Mouse (Mus musculus) lung, postnatal 14 days (tissue): ENCODE data around the gene Prdx5.
"Not testable (repeated sequence)": the region's sequence is repeated elsewhere in the genome, so short reads cannot be mapped to it uniquely, and the experiment has no call there.

Experiments
- DNase-seq: peaks from one replicate; pipeline ENCODE4 v3.0.0; 2021

Gene Prdx5

GRCm38 (mm10) chr19:6915276-6915675, 5.4 kb upstream of the Prdx5 start:
- DNase-seq = no peak

DNA sequence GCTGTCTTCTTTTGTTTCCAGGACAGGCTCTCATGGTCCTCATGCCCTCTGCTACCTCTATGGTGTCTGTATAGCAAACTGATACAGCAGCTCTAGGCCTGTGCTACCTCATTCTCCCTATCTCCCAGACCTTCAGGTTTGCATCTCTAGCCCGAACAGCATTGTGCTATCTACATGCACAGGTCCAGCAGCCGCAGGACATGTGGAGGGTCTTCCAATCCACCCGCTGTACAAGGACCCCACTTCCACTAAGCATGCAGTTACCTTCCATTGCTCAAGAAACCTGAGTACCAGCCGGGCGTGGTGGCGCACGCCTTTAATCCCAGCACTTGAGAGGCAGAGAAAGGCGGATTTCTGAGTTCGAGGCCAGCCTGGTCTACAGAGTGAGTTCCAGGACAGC, 4.6 kb upstream of the Prdx5 start:
- DNase-seq = no peak

DNA sequence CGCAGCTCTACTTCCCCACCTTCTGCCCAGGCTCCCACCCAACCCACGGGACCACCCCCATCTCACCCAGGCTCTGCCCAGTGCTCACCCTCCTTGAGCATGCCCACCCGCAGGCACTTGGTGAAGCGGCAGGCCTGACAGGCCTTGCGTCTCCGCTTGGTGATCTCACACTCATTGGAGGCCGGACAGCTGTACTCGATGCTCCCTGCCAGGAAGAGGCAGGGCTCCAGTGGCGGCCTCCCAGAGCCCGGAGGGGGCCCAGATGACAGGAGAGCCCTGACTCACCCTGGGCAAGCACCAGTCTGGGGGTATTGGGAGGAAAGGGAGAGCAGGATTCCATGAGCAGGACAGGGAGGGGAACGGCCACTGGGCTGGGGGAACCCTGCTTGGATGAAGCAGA, 4.1 kb upstream of the Prdx5 start:
- DNase-seq = no peak

DNA sequence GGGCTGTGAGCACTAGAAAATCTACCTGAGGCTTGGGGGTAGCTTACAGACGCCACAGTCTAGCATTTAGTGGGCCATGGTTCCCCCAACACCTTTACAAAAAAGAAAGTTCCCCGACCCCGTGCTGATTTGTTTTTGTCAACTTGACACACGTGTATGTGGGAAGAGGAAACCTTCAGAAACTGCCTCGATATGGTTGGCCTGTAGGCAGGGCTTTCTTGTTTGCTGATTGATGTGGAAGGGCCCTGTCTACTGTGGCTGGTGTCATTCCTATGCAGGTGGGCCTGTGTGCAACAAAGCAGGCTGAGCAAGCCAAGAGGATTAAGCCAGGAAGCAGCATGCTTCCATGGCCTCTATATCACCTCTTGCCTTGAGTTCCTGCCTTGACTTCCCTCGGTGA, 3.1 kb upstream of the Prdx5 start:
- no peak for DNase-seq

- DNase-seq = no peak
These were observed 2.5 kb upstream of the Prdx5 start for GRCm38 (mm10) chr19:6912205-6912970.

GRCm38 (mm10) chr19:6911101-6912074, 1.5 kb upstream of the Prdx5 start:
- DNase-seq = no peak

- peak; percentile 52 for DNase-seq
These were observed 400 bp upstream of the Prdx5 start for GRCm38 (mm10) chr19:6910306-6910705.

DNA sequence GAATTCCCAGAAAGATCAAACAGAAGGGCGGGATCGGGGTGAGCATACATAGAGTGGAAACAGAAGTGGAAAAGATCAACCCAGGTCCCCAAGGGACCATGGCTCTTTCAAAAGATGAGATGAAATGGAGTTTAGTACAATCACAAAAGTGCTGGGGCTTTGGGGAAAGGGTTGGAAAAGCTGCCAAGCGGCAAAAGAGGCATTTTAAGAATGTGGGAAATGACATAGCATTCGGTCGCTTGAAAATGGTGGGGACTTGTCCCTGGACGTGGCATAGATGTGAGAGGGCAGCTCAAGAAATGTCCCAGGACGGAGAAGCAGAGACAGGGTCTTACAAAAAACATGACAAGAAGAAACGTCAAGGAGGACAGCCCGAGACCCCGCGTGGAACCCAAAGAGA, 885 bp downstream of the Prdx5 start:
- DNase-seq = peak; percentile 14

DNA sequence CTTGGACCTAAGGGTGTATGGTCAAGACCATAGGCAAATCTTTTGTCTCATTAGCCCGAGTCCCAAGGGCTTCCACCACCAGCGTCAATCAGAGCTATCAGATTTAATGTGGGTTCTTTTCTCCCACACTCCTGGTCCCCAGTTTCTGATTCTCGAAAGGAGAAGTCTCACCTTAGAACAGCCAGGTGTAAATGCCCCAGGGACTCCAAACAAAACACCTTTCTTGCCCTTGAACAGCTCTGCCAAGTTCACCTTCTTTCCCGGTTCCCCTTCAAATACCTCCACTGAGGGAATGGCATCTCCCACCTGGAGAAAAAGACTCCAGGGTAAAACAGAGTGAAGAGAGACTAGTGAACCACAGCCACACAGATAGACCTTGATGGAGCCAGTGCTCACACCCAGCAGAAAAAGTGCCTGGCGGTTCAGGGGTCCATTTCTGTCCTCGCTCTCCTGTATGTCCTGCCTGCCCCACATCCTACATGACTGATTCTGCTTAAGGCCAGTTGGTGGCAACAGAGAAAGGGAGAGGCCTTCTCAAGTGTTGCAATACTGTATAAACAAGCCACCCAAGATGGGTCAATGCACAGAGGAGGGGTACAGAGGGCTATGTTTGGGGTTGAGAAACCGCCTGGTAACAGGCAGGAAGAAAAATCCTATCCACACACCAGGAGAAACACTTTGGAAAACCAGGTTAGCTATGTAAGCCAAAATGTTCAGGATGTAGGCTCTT, 1.9 kb downstream of the Prdx5 start:
- peak; percentile 13 for DNase-seq

GRCm38 (mm10) chr19:6907094-6907493, 2.8 kb downstream of the Prdx5 start:
- DNase-seq = no peak

DNA sequence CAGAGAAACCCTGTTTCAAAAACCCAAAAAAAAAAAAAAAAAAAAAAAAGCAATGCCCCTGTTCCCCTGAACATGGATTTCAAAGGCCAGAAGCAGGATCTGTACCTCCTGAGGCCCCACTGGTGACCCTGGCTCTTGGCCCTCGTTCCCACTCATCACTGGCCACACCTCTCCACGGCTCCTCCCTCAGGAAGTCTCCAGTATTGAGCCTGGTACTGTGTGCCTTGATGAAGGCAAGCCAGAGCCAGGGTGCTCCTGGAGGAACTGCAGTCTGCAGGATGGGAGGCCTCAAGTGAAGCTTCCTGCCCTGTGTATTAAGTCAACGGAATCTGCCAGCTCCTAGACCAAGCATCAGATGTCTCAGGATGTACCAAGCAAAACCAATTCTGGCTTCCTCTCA, 3.7 kb downstream of the Prdx5 start:
- no peak for DNase-seq

- DNase-seq = no peak
These were observed 4.3 kb downstream of the Prdx5 start for GRCm38 (mm10) chr19:6905498-6906159.

- DNase-seq = no peak
These were observed 5.1 kb downstream of the Prdx5 start for GRCm38 (mm10) chr19:6904846-6905245.

DNA sequence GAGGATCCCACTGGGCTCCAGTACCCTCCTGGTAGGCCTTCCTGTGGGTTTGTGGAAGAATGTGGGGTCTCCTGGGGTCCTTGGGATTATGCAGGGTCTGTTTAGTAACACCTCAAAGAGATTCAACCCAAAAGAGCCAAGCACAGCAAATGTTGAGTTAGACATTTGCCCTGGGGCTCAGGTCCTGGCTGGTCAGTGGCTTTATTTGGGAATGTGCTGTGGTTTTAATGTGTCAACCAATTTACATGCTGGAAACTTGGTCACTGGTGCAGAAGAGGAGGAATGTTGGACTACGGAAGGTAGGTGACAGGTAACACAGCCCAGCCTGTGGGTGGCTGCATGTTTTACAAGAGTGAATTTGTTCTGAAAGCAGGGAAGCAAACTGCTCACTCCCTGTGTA, 6.9 kb downstream of the Prdx5 start:
- no peak for DNase-seq

DNA sequence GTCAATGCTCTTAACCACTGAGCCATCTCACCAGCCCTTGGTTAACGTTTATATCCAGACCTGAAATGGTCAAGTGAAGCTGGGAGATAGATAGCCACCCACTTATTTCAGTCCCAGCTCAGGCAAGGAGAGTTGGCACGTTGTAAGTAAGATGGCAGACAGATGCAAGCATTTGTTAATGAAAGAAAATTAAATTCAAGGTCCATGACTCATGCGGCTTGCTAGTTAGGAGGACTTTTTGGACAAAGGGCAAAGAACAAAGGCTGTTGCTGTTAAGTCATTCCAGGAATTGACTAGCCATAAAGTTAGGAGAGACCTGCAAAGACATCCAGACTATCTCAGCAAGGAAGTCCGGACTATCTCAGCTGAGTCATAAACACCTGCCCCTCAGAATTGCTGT, 10.3 kb downstream of the Prdx5 start:
- DNase-seq = no peak

- DNase-seq = not testable (repeated sequence)
These were observed 14.1 kb downstream of the Prdx5 start for GRCm38 (mm10) chr19:6895608-6896305.

DNA sequence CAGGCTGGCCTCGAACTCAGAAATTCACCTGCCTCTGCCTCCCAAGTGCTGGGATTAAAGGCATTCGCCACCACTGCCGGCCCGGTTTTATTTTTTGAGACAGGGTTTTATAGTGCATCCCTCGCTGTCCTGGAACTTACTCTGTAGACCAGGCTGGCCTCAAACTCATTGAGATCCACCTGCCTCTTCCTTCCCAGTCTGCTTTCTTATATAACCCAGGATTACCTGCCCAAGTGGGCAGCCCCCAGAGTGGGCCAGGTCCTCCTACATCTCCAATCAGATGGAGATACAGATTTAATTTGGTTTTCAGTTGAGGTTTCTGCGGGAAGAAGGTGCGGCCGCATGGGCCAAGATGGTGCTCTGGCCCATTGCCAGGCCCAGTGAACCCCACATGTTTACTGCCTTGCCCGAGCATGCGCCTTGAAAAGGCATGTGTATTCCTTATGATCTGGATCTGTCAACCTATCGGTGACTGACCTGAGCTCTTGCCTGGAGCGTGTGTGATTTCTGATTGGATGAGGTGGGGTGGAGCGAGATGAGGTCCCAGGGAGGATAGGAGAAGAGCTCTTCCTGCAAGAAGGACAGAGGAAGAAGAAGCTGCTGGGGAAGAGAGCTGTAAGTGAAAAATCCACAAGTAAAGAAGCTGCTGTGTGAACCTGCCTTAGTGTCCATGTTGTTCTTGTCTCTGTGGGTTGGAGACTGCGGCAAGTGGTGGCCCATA, 16.0 kb downstream of the Prdx5 start:
- no peak for DNase-seq

DNA sequence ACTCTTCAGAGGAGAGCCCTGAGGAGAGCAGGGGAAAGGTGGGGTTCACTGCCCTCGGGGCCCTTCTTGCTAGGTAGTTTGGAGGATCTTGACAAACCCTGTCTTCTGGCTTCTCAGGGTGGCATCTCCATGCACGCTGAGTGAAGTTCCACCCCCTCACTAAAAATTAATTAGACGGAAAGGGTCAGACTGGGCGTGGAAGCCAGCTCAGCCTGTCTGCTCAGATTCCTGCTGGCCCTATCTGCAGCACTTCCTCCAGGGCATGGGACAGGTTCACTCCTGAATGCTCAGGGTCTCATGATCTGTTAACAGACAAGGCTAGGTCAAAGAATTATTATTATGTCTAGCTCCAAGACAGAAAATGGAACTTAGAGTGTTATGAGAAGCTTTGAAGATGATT, 17.4 kb downstream of the Prdx5 start:
- DNase-seq = no peak

GRCm38 (mm10) chr19:6877965-6878364, 31.9 kb downstream of the Prdx5 start:
- DNase-seq = no peak

- no peak for DNase-seq
These were observed 33.1 kb downstream of the Prdx5 start for GRCm38 (mm10) chr19:6876799-6877198.

- DNase-seq = no peak
These were observed 34.1 kb downstream of the Prdx5 start for GRCm38 (mm10) chr19:6875834-6876233.
